Comparison of ENCODE assay signal across 18 mouse cellular contexts in genomic region chr1:174659459-174660223, GRCm38 (mm10).
DNase-seq lines count a peak whose midpoint lies in the region; TF ChIP-seq lines count a peak whose summit lies in the region.
"Had no signal": no experiment of that assay in that cellular context is flagged by ENCODE, and none has a peak within 500 bp of the region (broad histone marks: within the 10 kb centered on the region; RNA-seq: fewer than 3 reads in every experiment).

No protein-coding gene starts in this region.

- no peak for TF ChIP-seq CTCF in lung, adult 2 months (IDR thresholded peaks at IDR 0.05; ENCODE audit: insufficient read depth, low read length)

- peak; percentile 4 for DNase-seq in urinary bladder, postnatal 14 days (ENCODE audit: low spot score)
- DNase-seq in urinary bladder, postnatal 4 days (ENCODE audit: low spot score in 2 of 2), result no peak
- DNase-seq in lung, adult 2 months, result peak; percentile 38
- peak; percentile 60 for DNase-seq in lung, postnatal 36 days
- no peak for DNase-seq in thymus, postnatal 10 days (ENCODE audit: low spot score in 2 of 2)
- DNase-seq in retina, postnatal 1 day, result no peak
- no peak for DNase-seq in thymus, adult 18-20 months
- DNase-seq: adrenal gland, postnatal 10 days; cerebellum, adult 11-12 months; cerebellum, postnatal 36 days; gastrocnemius, adult 2 months; heart, adult 11 months; heart, postnatal 14 days; kidney, adult 11 months; kidney, postnatal 14 days; spleen, adult 18-20 months had no signal

- H3K4me3 ChIP-seq in lung, adult 2 months (replicated peaks; ENCODE audit: extremely low read depth, low read depth, low read length), result no peak overlapping the region
- H3K4me3 ChIP-seq: gastrocnemius, adult 2 months; hindbrain, embryonic 13.5 days; neural tube, embryonic 12.5 days had no signal

- H3K4me1 ChIP-seq in lung, adult 2 months (ENCODE audit: control insufficient read depth, insufficient read depth, low read length), result no peaks in the 10 kb centered on the region
- H3K4me1 ChIP-seq: hindbrain, embryonic 13.5 days; neural tube, embryonic 12.5 days had no signal

- no peak for TF ChIP-seq POLR2A in lung, adult 2 months (IDR thresholded peaks at IDR 0.05; ENCODE audit: borderline replicate concordance, extremely low read depth, low read depth, low read length)

- 41% methylated on average over 12 of the region's 12 CpGs for WGBS in lung, adult 2 months

Comparison
In these comparisons a context has a peak if more than half of its experiments do, and no peak if none do; other contexts are left out.
1. DNase-seq: peak in urinary bladder, postnatal 14 days (single experiment), lung, adult 2 months (single experiment) and lung, postnatal 36 days (single experiment); none in urinary bladder, postnatal 4 days (0 of 2), thymus, postnatal 10 days (0 of 2), retina, postnatal 1 day (single experiment) and thymus, adult 18-20 months (0 of 2).